Mouse (Mus musculus) liver, postnatal 0 days (tissue): ENCODE measurements at regions not wholly inside any gene's neighbourhood (a gene's known extent, or its start where the extent isn't known, plus 50 kb on each side); places are given as distances from the start of the nearest gene placed in this dataset.

Source experiments
- ATAC-seq: fragments of 200-750 bp; cut with Nextera tagmentation; 2 replicates; pipeline ENCODE4 v1.8.0; 2017; ENCODE audit warnings: mild to moderate bottlenecking, moderate library complexity
- DNase-seq: peaks from one replicate; pipeline ENCODE4 v3.0.0-alpha.2; 2016
- H3K27ac ChIP-seq: fragments of 300-500 bp; sonication (generic); 2 replicates; pipeline ENCODE4 v1.5.1; 2014; ENCODE audit warnings: antibody characterized with exemption, moderate library complexity, mild to moderate bottlenecking, low read depth
- H3K27me3 ChIP-seq: fragments of 300-500 bp; sonication (generic); 2 replicates; pipeline ENCODE4 v1.6.1; 2014; ENCODE audit warnings: low read length, control low read depth, mixed read lengths; ENCODE audit not compliant: insufficient read depth
- H3K36me3 ChIP-seq: fragments of 300-500 bp; sonication (generic); replicated peaks from 2 replicates; pipeline ENCODE4 v1.6.1; 2014; ENCODE audit warnings: mild to moderate bottlenecking, control low read depth, low read length, moderate library complexity, mixed read lengths; ENCODE audit not compliant: insufficient read depth
- H3K4me1 ChIP-seq: fragments of 300-500 bp; sonication (generic); 2 replicates; pipeline ENCODE4 v1.6.1; 2014; ENCODE audit warnings: antibody characterized with exemption, mild to moderate bottlenecking, control low read depth; ENCODE audit not compliant: insufficient read depth
- H3K4me2 ChIP-seq: fragments of 300-500 bp; sonication (generic); 2 replicates; pipeline ENCODE4 v1.6.1; 2014; ENCODE audit warnings: low read depth, mild to moderate bottlenecking, low read length, moderate library complexity, mixed read lengths
- H3K4me3 ChIP-seq: fragments of 300-500 bp; sonication (generic); 2 replicates; pipeline ENCODE4 v1.5.1; 2014; ENCODE audit warnings: low read depth, low read length
- H3K9ac ChIP-seq: fragments of 300-500 bp; sonication (generic); replicated peaks from 2 replicates; pipeline ENCODE4 v1.6.1; 2014; ENCODE audit warnings: mild to moderate bottlenecking, moderate library complexity
- H3K9me3 ChIP-seq: fragments of 300-500 bp; sonication (generic); 2 replicates; pipeline ENCODE4 v1.6.1; 2016; ENCODE audit warnings: mild to moderate bottlenecking, control low read depth, low read length, mixed read lengths
- CTCF ChIP-seq: sonication (generic); IDR thresholded peaks from 2 replicates; pipeline ENCODE4 v1.5.1; 2016; ENCODE audit warnings: antibody characterized with exemption, low read depth
- EP300 ChIP-seq: IDR thresholded peaks from 2 replicates; pipeline ENCODE4 v1.6.1; 2016; ENCODE audit warnings: antibody characterized with exemption, low read depth, mild to moderate bottlenecking
- WGBS: fragments of 180-500 bp; shearing (Covaris S2); extraction: QIAGEN DNeasy Blood & Tissue Kit; methylation state at CpG from one replicate; pipeline ENCODE4 v1.1.7; 2014; ENCODE audit not compliant: insufficient replicate concordance; 5-methylcytosine and 5-hydroxymethylcytosine counted together

DNA sequence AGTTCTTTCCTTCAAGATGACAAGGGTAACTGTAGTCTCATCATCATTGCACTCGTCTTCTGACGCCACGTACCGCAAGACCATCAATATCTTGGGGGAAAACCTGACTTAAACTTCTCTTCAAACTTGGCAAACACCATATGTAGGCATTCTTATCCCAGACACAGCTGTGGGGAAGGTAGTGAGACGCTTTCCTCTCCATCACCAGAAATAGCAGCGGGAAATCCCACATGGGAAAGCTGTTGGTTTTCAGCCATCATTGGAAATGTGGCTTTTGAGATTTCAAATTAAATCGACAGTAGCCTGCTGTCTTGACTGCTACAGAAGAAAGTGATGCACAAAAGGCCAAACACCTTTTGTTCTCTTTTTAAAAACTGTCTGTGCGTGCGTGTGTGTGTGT lies 322.4 kb downstream of the Chl1 start:
- Histone ChIP-seq H3K36me3 (no peaks in the 10 kb centered on the region), H3K9me3 (no peaks in the 10 kb centered on the region), H3K27ac (no peak overlapping the region), H3K27me3 (no peaks in the 10 kb centered on the region), H3K4me2 (no peak overlapping the region), H3K4me3 (no peak overlapping the region), H3K4me1 (no peaks in the 10 kb centered on the region), H3K9ac (no peak overlapping the region)
- no peak for TF ChIP-seq CTCF
- no peak for TF ChIP-seq EP300
- no peak for ATAC-seq
- WGBS: 72% methylated on average over 9 of the region's 9 CpGs
- no peak for DNase-seq

DNA sequence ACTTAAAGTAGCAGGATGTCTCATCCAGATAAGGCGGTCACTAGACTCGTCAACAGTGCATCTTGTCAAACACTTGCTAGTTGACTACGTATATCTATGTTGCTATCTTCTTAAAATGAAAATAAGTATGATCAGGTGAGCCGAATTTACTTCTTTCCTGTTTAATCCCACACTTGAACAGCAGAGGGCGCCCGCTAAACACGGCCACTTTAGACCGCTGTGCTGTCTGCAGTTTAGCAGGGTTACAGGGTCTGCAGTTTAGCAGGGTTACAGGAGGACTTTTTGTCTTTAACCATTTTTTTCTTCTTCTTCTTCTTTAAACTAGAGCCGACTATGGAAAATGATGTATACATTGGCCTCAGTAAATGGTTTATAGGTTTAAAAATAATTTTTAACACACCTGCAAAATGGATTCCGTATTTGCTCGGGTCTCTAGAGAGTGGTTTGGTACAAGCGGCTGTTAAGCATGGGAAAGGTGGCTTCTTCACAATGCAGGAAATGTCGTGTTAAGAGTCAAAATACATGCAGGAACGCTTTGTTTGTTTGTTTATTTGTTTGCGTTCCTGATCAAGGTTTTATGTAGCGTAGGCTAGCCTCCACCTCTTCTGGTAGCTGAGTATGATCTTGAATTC lies 323.2 kb downstream of the Chl1 start:
- DNase-seq (peak; percentile 28), ATAC-seq (no peak)
- H3K4me3 ChIP-seq: no peak overlapping the region
- no peaks in the 10 kb centered on the region for H3K4me1 ChIP-seq
- H3K9ac ChIP-seq: no peak overlapping the region
- no peak overlapping the region for H3K4me2 ChIP-seq
- H3K36me3 ChIP-seq: no peaks in the 10 kb centered on the region
- 42% methylated on average over 16 of the region's 16 CpGs for WGBS
- H3K27ac ChIP-seq: no peak overlapping the region
- H3K27me3 ChIP-seq: no peaks in the 10 kb centered on the region
- no peaks in the 10 kb centered on the region for H3K9me3 ChIP-seq
- TF ChIP-seq CTCF (peak; percentile 65), EP300 (no peak)

DNA sequence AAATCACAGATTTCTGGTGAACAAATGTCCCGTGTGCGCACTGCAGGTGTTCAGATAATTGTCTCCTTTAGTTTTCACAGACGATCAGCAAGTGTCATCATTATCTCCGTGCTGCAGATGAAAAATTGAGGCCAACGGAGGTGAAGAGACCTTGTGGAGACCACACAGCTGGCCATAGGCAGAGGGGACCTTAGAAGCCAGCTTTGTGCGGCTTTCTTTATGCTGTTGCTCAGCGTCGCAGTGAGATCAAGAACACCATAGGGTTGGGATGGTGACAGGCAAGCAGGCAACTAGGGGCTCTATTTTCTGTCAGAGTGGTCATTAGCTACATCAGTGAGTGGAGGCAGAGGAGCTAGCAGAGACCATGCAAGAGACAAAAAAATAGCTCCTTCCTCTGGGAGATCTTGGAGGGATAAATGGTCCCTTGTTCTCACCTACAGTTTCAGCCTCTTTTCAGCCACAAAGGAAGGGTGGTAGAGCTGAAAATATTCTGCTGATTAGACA lies 324.4 kb downstream of the Chl1 start:
- no peak for ATAC-seq
- no peaks in the 10 kb centered on the region for H3K36me3 ChIP-seq
- H3K9me3 ChIP-seq: no peaks in the 10 kb centered on the region
- H3K27me3 ChIP-seq: no peaks in the 10 kb centered on the region
- H3K4me3 ChIP-seq: no peak overlapping the region
- no peak for DNase-seq
- H3K27ac ChIP-seq: no peak overlapping the region
- WGBS: 76% methylated on average over 8 of the region's 8 CpGs
- H3K4me1 ChIP-seq: no peaks in the 10 kb centered on the region
- TF ChIP-seq EP300: no peak
- no peak for TF ChIP-seq CTCF
- H3K9ac ChIP-seq: no peak overlapping the region
- H3K4me2 ChIP-seq: no peak overlapping the region

DNA sequence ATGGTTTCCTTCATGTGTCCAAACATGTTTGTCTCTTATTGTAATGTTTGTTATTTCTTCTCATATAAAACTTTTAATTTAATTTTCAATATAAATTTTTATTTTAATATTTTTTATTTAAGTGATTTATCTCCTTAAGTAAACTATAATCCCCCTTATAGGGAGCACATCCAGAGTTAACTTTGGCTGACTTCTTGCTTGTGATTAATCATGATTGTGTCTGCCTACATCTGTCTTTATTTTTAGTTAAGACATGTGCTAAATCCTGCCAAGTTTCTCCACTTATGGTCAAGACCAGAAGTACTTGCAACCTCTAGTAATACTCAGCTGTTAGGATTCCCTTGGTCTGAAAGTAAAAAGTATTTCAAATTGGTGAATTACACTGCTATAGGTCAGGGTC lies 349.4 kb downstream of the Chl1 start:
- Histone ChIP-seq H3K9ac (no peak overlapping the region), H3K36me3 (no peaks in the 10 kb centered on the region), H3K4me1 (no peaks in the 10 kb centered on the region), H3K27me3 (no peaks in the 10 kb centered on the region), H3K4me3 (no peak overlapping the region), H3K4me2 (no peak overlapping the region), H3K27ac (no peak overlapping the region), H3K9me3 (no peaks in the 10 kb centered on the region)
- DNase-seq (no peak), ATAC-seq (no peak)
- TF ChIP-seq CTCF (no peak), EP300 (no peak)

DNA sequence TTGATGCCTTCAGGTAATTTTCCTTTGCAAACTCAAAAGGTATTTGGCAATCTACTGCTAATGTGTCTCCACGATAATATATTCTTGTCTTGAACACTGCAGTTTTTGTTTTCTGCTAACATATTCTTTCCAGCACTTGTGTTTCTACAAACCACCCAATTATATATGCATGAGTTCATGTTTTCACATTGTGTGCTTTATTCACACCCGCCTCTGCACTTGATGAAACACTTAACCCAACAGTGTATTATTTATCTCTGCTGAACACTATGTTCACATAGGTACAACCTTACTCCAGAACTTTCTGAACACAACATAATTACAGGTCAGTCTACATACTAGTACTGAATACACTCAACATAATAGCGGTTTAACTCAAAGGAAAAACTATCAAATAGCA lies 383.1 kb downstream of the Chl1 start:
- TF ChIP-seq CTCF (no peak), EP300 (no peak)
- H3K27ac ChIP-seq: no peak overlapping the region
- DNase-seq: no peak
- WGBS: 77% methylated on average over 3 of the region's 3 CpGs
- no peaks in the 10 kb centered on the region for H3K4me1 ChIP-seq
- H3K9me3 ChIP-seq: no peaks in the 10 kb centered on the region
- H3K4me2 ChIP-seq: no peak overlapping the region
- no peak overlapping the region for H3K9ac ChIP-seq
- ATAC-seq: no peak
- H3K27me3 ChIP-seq: no peaks in the 10 kb centered on the region
- H3K4me3 ChIP-seq: no peak overlapping the region
- no peaks in the 10 kb centered on the region for H3K36me3 ChIP-seq

DNA sequence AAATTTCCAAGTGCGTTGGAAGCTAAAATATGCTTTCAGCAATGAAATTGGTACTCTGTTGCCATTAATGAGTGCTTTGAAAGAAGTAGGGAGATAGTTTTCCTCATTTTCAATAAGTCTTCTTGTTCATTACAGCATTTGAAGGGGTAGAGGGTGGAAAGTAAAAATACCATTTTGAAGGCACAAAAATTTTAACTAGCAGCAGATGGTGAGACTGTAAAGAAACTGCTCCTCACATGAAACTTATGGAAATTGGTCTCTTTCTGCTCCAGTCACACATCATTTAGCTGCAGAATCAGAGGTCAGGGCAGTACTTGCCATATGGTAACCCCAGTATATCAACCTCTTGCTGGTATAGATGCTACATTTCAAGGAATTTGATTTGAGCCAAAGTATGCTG lies 414.1 kb downstream of the Chl1 start:
- Histone ChIP-seq H3K36me3 (no peaks in the 10 kb centered on the region), H3K27me3 (no peaks in the 10 kb centered on the region), H3K9me3 (no peaks in the 10 kb centered on the region), H3K27ac (no peak overlapping the region), H3K4me2 (no peak overlapping the region), H3K9ac (no peak overlapping the region), H3K4me3 (no peak overlapping the region), H3K4me1 (no peaks in the 10 kb centered on the region)
- no peak for ATAC-seq
- TF ChIP-seq EP300 (no peak), CTCF (no peak)
- whole genome bisulfite sequencing: 68% methylated on average over 1 of the region's 1 CpGs
- no peak for DNase-seq

DNA sequence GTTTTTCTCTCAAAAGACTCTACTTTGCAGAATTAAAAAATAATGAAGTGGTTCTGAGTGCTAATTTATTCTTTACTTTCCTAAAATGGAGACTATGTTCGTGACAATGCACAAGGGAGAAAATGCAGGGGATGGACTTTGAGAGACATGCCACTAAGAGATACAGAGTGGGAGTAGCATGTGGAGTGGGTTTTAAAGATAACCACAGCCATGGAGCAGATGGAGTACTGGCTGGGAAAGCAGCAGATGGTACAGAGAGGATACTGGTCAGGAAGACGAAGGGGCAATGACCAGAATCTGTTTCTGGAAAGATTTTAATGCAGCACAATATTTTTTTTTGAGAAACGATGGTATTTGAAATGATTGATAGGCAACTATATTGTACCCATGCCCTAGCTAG lies 416.7 kb downstream of the Chl1 start:
- H3K4me3 ChIP-seq: no peak overlapping the region
- no peak for ATAC-seq
- H3K36me3 ChIP-seq: no peaks in the 10 kb centered on the region
- no peaks in the 10 kb centered on the region for H3K27me3 ChIP-seq
- no peak for TF ChIP-seq EP300
- H3K9me3 ChIP-seq: no peaks in the 10 kb centered on the region
- no peaks in the 10 kb centered on the region for H3K4me1 ChIP-seq
- no peak overlapping the region for H3K27ac ChIP-seq
- WGBS: 65% methylated on average over 3 of the region's 3 CpGs
- no peak overlapping the region for H3K4me2 ChIP-seq
- DNase-seq: no peak
- H3K9ac ChIP-seq: no peak overlapping the region
